Mouse (Mus musculus): Measurements from ENCODE around the gene Vmn1r35. TPM values are rescaled to one million over a fixed set of nuclear protein-coding genes. Genes with fewer than 3 reads are reported as not detected.

The Vmn1r35 gene
- polyA plus RNA-seq (2017; shearing (Covaris generic)) = not detected

GRCm38 (mm10) chr6:66685806-66686205, at the start of gene Vmn1r35:
Vmn1r35 (minus strand) TSS chr6:66685906.

GRCm38 (mm10) chr6:66729082-66729481, 43.4 kb upstream of the Vmn1r35 start, which contains the start of gene Vmn1r37:
Vmn1r37 (plus strand) TSS chr6:66729382.

GRCm38 (mm10) chr6:66719068-66719467, 33.4 kb upstream of the Vmn1r35 start, which contains the start of gene Vmn1r36:
Vmn1r36 (minus strand) TSS chr6:66719168.

GRCm38 (mm10) chr6:66643779-66644178, 41.9 kb downstream of the Vmn1r35 start, which contains the start of gene Vmn1r34:
Vmn1r34 (minus strand) TSS chr6:66643879.

Other genes starting within 250 kb of the Vmn1r35 start
- gene Mad2l1, start 150.5 kb downstream of the Vmn1r35 start, polyA plus RNA-seq (2017; shearing (Covaris generic)) = 15.3 TPM
- gene Vmn1r32, start 125.8 kb downstream of the Vmn1r35 start, polyA plus RNA-seq (2017; shearing (Covaris generic)) = not detected
- gene Vmn1r33, start 67.6 kb downstream of the Vmn1r35 start, polyA plus RNA-seq (2017; shearing (Covaris generic)) = not detected
- not detected for gene Vmn1r34, start 42.0 kb downstream of the Vmn1r35 start, polyA plus RNA-seq (2017; shearing (Covaris generic))
- gene Vmn1r36, start 33.3 kb upstream of the Vmn1r35 start, polyA plus RNA-seq (2017; shearing (Covaris generic)) = not detected
- gene Vmn1r37, start 43.5 kb upstream of the Vmn1r35 start, polyA plus RNA-seq (2017; shearing (Covaris generic)) = not detected
- 0.20 TPM for gene Vmn1r38, start 96.7 kb upstream of the Vmn1r35 start, polyA plus RNA-seq (2017; shearing (Covaris generic))
- gene Vmn1r39, start 124.7 kb upstream of the Vmn1r35 start, polyA plus RNA-seq (2017; shearing (Covaris generic)) = not detected
- gene Gng12, start 210.5 kb upstream of the Vmn1r35 start, polyA plus RNA-seq (2017; shearing (Covaris generic)) = 11.4 TPM